Mouse (Mus musculus) heart, postnatal 14 days (tissue): ENCODE results near the gene Ipcef1. TPM values are rescaled to one million over a fixed set of nuclear protein-coding genes. Genes with fewer than 3 reads are reported as not detected.
"Not testable (repeated sequence)": the region's sequence is repeated elsewhere in the genome, so short reads cannot be mapped to it uniquely, and the experiment has no call there.

Source experiments
- DNase-seq, 2 experiments: peaks; one replicate each; pipeline ENCODE4 v3.0.0; 2021 to 2022
- intact Hi-C: fragments of 180-260 bp; cut with DNase I; formaldehyde crosslinking; loops from one replicate; pipeline ENCODE4 v1.15.1; 2025
- total RNA-seq, 2 experiments: library from RNA; stranded (reverse); gene quantifications; 2 replicates each; pipeline ENCODE4 v1.2.3; 2021

Gene Ipcef1
- total RNA-seq, 2 experiments from 2014 or later: 0.49 to 0.50 TPM

- no peak for DNase-seq
- intact Hi-C loops: no loop called here
Measured at GRCm38 (mm10) chr10:7043896-7044295, 8.4 kb downstream of the Ipcef1 start.

- intact Hi-C loops: no loop called here
- no peak for DNase-seq
Measured at GRCm38 (mm10) chr10:7041032-7041431, 11.2 kb downstream of the Ipcef1 start.

- intact Hi-C loops: no loop called here
- DNase-seq: no peak
Measured at GRCm38 (mm10) chr10:7037194-7037593, 15.1 kb downstream of the Ipcef1 start.

- no peak for DNase-seq
- intact Hi-C loops: no loop called here
Measured at GRCm38 (mm10) chr10:7035547-7035946, 16.7 kb downstream of the Ipcef1 start.

GRCm38 (mm10) chr10:7033459-7033858 lies 18.8 kb downstream of the Ipcef1 start:
- intact Hi-C loops: no loop called here
- DNase-seq: no peak

GRCm38 (mm10) chr10:7025028-7025427 lies 27.2 kb downstream of the Ipcef1 start:
- intact Hi-C loops: no loop called here
- no peak for DNase-seq

- intact Hi-C loops: no loop called here
- no peak for DNase-seq
Measured at GRCm38 (mm10) chr10:7020551-7020950, 31.7 kb downstream of the Ipcef1 start.

GRCm38 (mm10) chr10:7019781-7020386 lies 32.4 kb downstream of the Ipcef1 start:
- intact Hi-C loops: no loop called here
- DNase-seq: no peak

GRCm38 (mm10) chr10:7015199-7015598 lies 37.1 kb downstream of the Ipcef1 start:
- intact Hi-C loops: no loop called here

GRCm38 (mm10) chr10:7010543-7010942 lies 41.7 kb downstream of the Ipcef1 start:
- intact Hi-C loops: no loop called here
- DNase-seq: no peak

More at GRCm38 (mm10) chr10:7015199-7015598, 37.1 kb downstream of the Ipcef1 start:
- no peak for DNase-seq

- DNase-seq: no peak
- intact Hi-C loops: no loop called here
Measured at GRCm38 (mm10) chr10:7004980-7005538, 47.2 kb downstream of the Ipcef1 start.

GRCm38 (mm10) chr10:7003898-7004297 lies 48.4 kb downstream of the Ipcef1 start:
- intact Hi-C loops, DNase-seq: not testable (repeated sequence)

GRCm38 (mm10) chr10:6999355-6999754 lies 52.9 kb downstream of the Ipcef1 start:
- no peak for DNase-seq
- intact Hi-C loops: no loop called here

- no peak for DNase-seq
- intact Hi-C loops: no loop called here
Measured at GRCm38 (mm10) chr10:6998576-6999250, 53.6 kb downstream of the Ipcef1 start.

- no peak for DNase-seq
- intact Hi-C loops: no loop called here
Measured at GRCm38 (mm10) chr10:6996895-6997294, 55.4 kb downstream of the Ipcef1 start.

GRCm38 (mm10) chr10:6988555-6988954 lies 63.7 kb downstream of the Ipcef1 start:
- DNase-seq: no peak
- intact Hi-C loops: no loop called here

- DNase-seq: no peak
- intact Hi-C loops: no loop called here
Measured at GRCm38 (mm10) chr10:6987399-6988098, 64.7 kb downstream of the Ipcef1 start.

- no peak for DNase-seq
- intact Hi-C loops: no loop called here
Measured at GRCm38 (mm10) chr10:6986246-6986645, 66.0 kb downstream of the Ipcef1 start.

GRCm38 (mm10) chr10:6983431-6983830 lies 68.8 kb downstream of the Ipcef1 start:
- intact Hi-C loops: no loop called here
- no peak for DNase-seq

- DNase-seq: no peak
- intact Hi-C loops: no loop called here
Measured at GRCm38 (mm10) chr10:6982751-6983151, 69.5 kb downstream of the Ipcef1 start.

- intact Hi-C loops: no loop called here
- no peak for DNase-seq
Measured at GRCm38 (mm10) chr10:6980236-6980635, 72.0 kb downstream of the Ipcef1 start.
